Mouse (Mus musculus) cerebellum, postnatal 25 days (tissue): ENCODE measurements around the gene T.
"Not testable (repeated sequence)": the region's sequence is repeated elsewhere in the genome, so short reads cannot be mapped to it uniquely, and the experiment has no call there.

Experiments used
- DNase-seq, 2 experiments: peaks; one replicate each; pipeline ENCODE4 v3.0.0; 2021; ENCODE audit warnings: mixed read lengths in 2 of 2

Gene T

GRCm38 (mm10) chr17:8433978-8434960 is at the start of gene T:
T (plus strand) TSS chr17:8434423.
- DNase-seq = no peak

- DNase-seq = no peak
Observed at GRCm38 (mm10) chr17:8385441-8385840, 48.8 kb upstream of the T start.

- peak; percentile 56 to 76 for DNase-seq
Observed at GRCm38 (mm10) chr17:8388463-8388862, 45.8 kb upstream of the T start.

GRCm38 (mm10) chr17:8388990-8389789 is 45.0 kb upstream of the T start:
- no peak for DNase-seq

- DNase-seq = no peak
Observed at GRCm38 (mm10) chr17:8389790-8390095, 44.5 kb upstream of the T start.

- no peak for DNase-seq
Observed at GRCm38 (mm10) chr17:8390487-8390886, 43.7 kb upstream of the T start.

GRCm38 (mm10) chr17:8396371-8396770 is 37.9 kb upstream of the T start:
- DNase-seq = no peak

- no peak for DNase-seq
Observed at GRCm38 (mm10) chr17:8397946-8398345, 36.3 kb upstream of the T start.

- not testable (repeated sequence) for DNase-seq
Observed at GRCm38 (mm10) chr17:8403932-8404331, 30.3 kb upstream of the T start.

GRCm38 (mm10) chr17:8406285-8406684 is 27.9 kb upstream of the T start:
- no peak for DNase-seq

GRCm38 (mm10) chr17:8408002-8408401 is 26.2 kb upstream of the T start:
- DNase-seq = not testable (repeated sequence)

GRCm38 (mm10) chr17:8408589-8409295 is 25.5 kb upstream of the T start:
- DNase-seq = no peak

- no peak for DNase-seq
Observed at GRCm38 (mm10) chr17:8410330-8410729, 23.9 kb upstream of the T start.

- DNase-seq = no peak
Observed at GRCm38 (mm10) chr17:8413656-8414055, 20.6 kb upstream of the T start.

- DNase-seq = no peak
Observed at GRCm38 (mm10) chr17:8415533-8415932, 18.7 kb upstream of the T start.

- DNase-seq = no peak
Observed at GRCm38 (mm10) chr17:8416865-8417264, 17.4 kb upstream of the T start.

GRCm38 (mm10) chr17:8420739-8421138 is 13.5 kb upstream of the T start:
- DNase-seq = no peak

- no peak for DNase-seq
Observed at GRCm38 (mm10) chr17:8421517-8421916, 12.7 kb upstream of the T start.

- DNase-seq = peak; percentile 17 to 41
Observed at GRCm38 (mm10) chr17:8423283-8423682, 10.9 kb upstream of the T start.

- no peak for DNase-seq
Observed at GRCm38 (mm10) chr17:8429436-8429835, 4.8 kb upstream of the T start.

GRCm38 (mm10) chr17:8429896-8430295 is 4.3 kb upstream of the T start:
- DNase-seq = no peak

GRCm38 (mm10) chr17:8432179-8432800 is 1.9 kb upstream of the T start:
- DNase-seq = no peak
